Comparison of ENCODE assay signal across 12 mouse cellular contexts in genomic region chr11:24452267-24452666, GRCm38 (mm10).
DNase-seq lines count a peak whose midpoint lies in the region; ATAC-seq lines count a peak whose summit lies in the region.
"Had no signal": no experiment of that assay in that cellular context is flagged by ENCODE, and none has a peak within 500 bp of the region (broad histone marks: within the 10 kb centered on the region; RNA-seq: fewer than 3 reads in every experiment).

No protein-coding gene starts in this region.

- ATAC-seq in frontal cortex, adult (ENCODE audit: low TSS enrichment) = peak; percentile 62
- peak; percentile 53; the same call in 1 of the 2 replicates for ATAC-seq in neural tube, embryonic 11.5 days (ENCODE audit: insufficient read depth, low FRiP score, low TSS enrichment)
- peak; percentile 34; the same call in 1 of the 2 replicates for ATAC-seq in hindbrain, embryonic 15.5 days (ENCODE audit: low FRiP score, low read depth)

- no peak overlapping the region for H3K27ac ChIP-seq in neural tube, embryonic 11.5 days (ENCODE audit: low read depth, low read length)
- no peak overlapping the region for H3K27ac ChIP-seq in hindbrain, embryonic 15.5 days (replicated peaks)

- no peaks in the 10 kb centered on the region for H3K36me3 ChIP-seq in neural tube, embryonic 11.5 days (ENCODE audit: control insufficient read depth, insufficient read depth, low read length)
- H3K36me3 ChIP-seq in hindbrain, embryonic 15.5 days = no peaks in the 10 kb centered on the region

- H3K4me1 ChIP-seq in neural tube, embryonic 11.5 days (ENCODE audit: control insufficient read depth, insufficient read depth, low read length) = no peaks in the 10 kb centered on the region
- H3K4me1 ChIP-seq in hindbrain, embryonic 15.5 days (replicated peaks) = no peaks in the 10 kb centered on the region

- H3K27me3 ChIP-seq in neural tube, embryonic 11.5 days (ENCODE audit: control insufficient read depth, insufficient read depth, low read length) = no peaks in the 10 kb centered on the region
- no peaks in the 10 kb centered on the region for H3K27me3 ChIP-seq in hindbrain, embryonic 15.5 days

- no peak overlapping the region for H3K4me3 ChIP-seq in neural tube, embryonic 11.5 days (ENCODE audit: low read depth, low read length)
- H3K4me3 ChIP-seq in hindbrain, embryonic 15.5 days = no peak overlapping the region

- H3K9ac ChIP-seq in neural tube, embryonic 11.5 days (ENCODE audit: low read length) = no peak overlapping the region
- no peak overlapping the region for H3K9ac ChIP-seq in hindbrain, embryonic 15.5 days
- H3K9ac ChIP-seq: lung, embryonic 14.5 days had no signal

- WGBS in neural tube, embryonic 11.5 days = 34% methylated on average over 7 of the region's 7 CpGs
- WGBS in hindbrain, embryonic 15.5 days = 15% methylated on average over 7 of the region's 7 CpGs

- no peaks in the 10 kb centered on the region for H3K9me3 ChIP-seq in neural tube, embryonic 11.5 days (ENCODE audit: control insufficient read depth, low read length)
- no peaks in the 10 kb centered on the region for H3K9me3 ChIP-seq in hindbrain, embryonic 15.5 days

- no peak for DNase-seq in frontal cortex, adult 2 months (ENCODE audit: extremely low spot score in 1 of 2, low spot score in 1 of 2)
- DNase-seq in neural tube, embryonic 11.5 days (ENCODE audit: low spot score) = no peak
- no peak for DNase-seq in neural tube, embryonic 10.5 days (ENCODE audit: extremely low spot score, low spot score)
- DNase-seq in right cerebral cortex, postnatal 10 days (ENCODE audit: low spot score in 2 of 2) = peak; percentile 38 to 44
- DNase-seq in thymus, postnatal 0 days (ENCODE audit: low spot score) = no peak
- no peak for DNase-seq in lung, postnatal 10 days
- DNase-seq: cerebellum, adult 8-10 months; gastrocnemius, postnatal 14 days; lung, embryonic 14.5 days had no signal

- H3K4me2 ChIP-seq in neural tube, embryonic 11.5 days (ENCODE audit: low read depth) = no peak overlapping the region
- peak overlapping the region; percentile 36 for H3K4me2 ChIP-seq in hindbrain, embryonic 15.5 days
- H3K4me2 ChIP-seq: heart, embryonic 11.5 days; lung, embryonic 14.5 days had no signal

Comparison
In these comparisons a context has a peak if more than half of its experiments do, and no peak if none do; other contexts are left out.
1. DNase-seq: peak in right cerebral cortex, postnatal 10 days (2 of 2); none in frontal cortex, adult 2 months (0 of 2), neural tube, embryonic 11.5 days (single experiment), neural tube, embryonic 10.5 days (single experiment), thymus, postnatal 0 days (single experiment) and lung, postnatal 10 days (single experiment).
2. Peak in every context shown above with its lines, with median percentiles within 50 percentile points of each other: ATAC-seq.